Mouse (Mus musculus) heart, postnatal 0 days (tissue): ENCODE measurements at regions not wholly inside any gene's neighbourhood (a gene's known extent, or its start where the extent isn't known, plus 50 kb on each side); places are given as distances from the start of the nearest gene placed in this dataset.

ENCODE experiments used
- CTCF ChIP-seq: IDR thresholded peaks from 2 replicates; pipeline ENCODE4 v1.5.1; 2016; ENCODE audit warnings: antibody characterized with exemption, control low read depth, low read depth
- EP300 ChIP-seq: IDR thresholded peaks from 2 replicates; pipeline ENCODE4 v1.6.1; 2016; ENCODE audit warnings: antibody characterized with exemption, low read depth

DNA sequence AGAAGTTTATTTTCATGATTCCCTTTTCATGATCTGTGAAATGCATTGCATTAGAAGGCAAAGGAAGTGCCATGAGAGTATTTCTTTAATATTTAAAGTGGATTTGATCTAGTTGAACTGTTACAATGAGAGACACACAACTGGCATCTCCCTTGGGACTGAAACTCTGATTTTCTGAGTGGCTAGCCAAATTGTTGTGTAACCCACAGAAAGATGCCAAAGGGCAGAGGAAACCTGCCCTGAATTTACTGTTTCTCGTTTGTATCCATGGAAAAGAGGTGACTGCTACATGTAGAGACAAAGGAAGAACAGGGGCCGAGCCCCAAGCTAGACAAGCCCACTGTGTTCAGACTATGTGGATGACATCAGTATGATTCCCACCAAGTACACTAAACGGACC, 360.4 kb upstream of the Cited2 start:
- TF ChIP-seq CTCF = no peak
- no peak for TF ChIP-seq EP300
